Mouse (Mus musculus) frontal cortex, adult (tissue): ENCODE results near the gene Slc26a10.

Experiments used
- ATAC-seq: cut with Nextera tagmentation; 2 replicates; pipeline ENCODE4 v1.9.2; 2017; ENCODE audit warnings: mild to moderate bottlenecking, moderate library complexity, mixed read lengths; ENCODE audit not compliant: low TSS enrichment

Slc26a10 gene

GRCm38 (mm10) chr10:127182624-127183023, 2.2 kb upstream of the Slc26a10 start:
- no peak for ATAC-seq

GRCm38 (mm10) chr10:127181566-127181965, 1.1 kb upstream of the Slc26a10 start:
- ATAC-seq: no peak

GRCm38 (mm10) chr10:127180695-127181047, 226 bp upstream of the Slc26a10 start:
- ATAC-seq: no peak

- ATAC-seq: no peak
Measured at GRCm38 (mm10) chr10:127178286-127179027, 2.0 kb downstream of the Slc26a10 start.

DNA sequence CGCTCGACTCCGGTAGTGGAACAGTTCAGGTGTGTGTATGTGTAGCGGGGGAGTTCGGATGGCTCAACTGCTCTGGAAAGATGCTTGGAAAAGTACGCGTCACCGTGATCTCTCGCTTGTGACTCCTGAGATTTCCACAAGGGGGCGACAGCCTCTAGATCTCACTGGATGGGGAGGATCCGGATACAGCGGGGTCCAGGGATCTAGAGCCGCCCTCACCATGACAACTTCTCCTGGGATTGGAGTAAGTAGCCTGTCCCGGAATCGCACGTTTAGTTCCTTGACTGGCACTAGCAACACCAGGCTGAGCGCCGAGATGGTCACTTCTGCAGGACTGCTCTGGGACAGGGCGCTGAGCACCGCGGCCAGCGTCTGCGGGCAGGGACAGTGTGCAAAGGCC, 2.7 kb downstream of the Slc26a10 start:
- ATAC-seq: peak; percentile 68

GRCm38 (mm10) chr10:127177235-127177634, 3.2 kb downstream of the Slc26a10 start:
- ATAC-seq: 0 out of 2 replicates have a peak, but pooled peaks have one; percentile 8

DNA sequence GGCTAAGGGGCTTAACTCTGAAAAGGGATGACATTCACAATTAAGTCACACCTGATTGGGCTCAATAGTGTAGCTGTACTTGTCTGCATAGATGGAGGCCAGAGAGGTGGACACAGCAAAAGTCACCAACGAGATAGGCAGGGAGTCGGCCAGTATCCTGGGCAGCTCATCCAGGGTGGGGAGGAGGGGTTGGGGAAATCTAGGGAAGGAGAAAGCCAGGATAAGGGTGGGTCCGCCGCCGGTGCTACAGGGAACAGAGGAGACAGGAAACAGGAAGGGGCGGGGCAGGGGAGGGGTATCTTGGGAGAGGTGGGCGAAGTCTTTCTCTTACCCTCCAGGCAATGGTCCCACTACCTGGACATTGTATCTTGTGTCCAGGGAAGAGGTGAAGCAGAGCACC, 3.7 kb downstream of the Slc26a10 start:
- ATAC-seq: no peak

DNA sequence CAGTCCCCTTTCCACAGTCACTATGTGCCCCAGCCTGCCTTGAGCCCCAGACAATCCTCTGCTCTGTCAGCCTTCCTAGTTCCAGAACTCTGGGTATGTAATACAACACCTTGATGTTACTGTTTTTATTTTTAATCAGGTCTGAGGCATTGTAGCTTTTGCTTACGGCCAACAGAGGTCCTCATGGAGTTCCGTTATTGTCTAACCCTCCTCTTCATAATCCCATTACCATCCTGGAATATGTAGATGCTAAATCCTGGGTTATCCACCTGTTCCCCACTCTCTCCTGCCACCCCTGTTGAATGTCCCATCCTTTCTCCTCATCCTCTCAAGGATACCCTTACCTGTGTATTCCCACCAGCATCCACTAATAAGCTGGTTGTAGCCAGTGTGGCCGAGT, 4.2 kb downstream of the Slc26a10 start:
- no peak for ATAC-seq

GRCm38 (mm10) chr10:127174170-127174569, 6.3 kb downstream of the Slc26a10 start:
- no peak for ATAC-seq

DNA sequence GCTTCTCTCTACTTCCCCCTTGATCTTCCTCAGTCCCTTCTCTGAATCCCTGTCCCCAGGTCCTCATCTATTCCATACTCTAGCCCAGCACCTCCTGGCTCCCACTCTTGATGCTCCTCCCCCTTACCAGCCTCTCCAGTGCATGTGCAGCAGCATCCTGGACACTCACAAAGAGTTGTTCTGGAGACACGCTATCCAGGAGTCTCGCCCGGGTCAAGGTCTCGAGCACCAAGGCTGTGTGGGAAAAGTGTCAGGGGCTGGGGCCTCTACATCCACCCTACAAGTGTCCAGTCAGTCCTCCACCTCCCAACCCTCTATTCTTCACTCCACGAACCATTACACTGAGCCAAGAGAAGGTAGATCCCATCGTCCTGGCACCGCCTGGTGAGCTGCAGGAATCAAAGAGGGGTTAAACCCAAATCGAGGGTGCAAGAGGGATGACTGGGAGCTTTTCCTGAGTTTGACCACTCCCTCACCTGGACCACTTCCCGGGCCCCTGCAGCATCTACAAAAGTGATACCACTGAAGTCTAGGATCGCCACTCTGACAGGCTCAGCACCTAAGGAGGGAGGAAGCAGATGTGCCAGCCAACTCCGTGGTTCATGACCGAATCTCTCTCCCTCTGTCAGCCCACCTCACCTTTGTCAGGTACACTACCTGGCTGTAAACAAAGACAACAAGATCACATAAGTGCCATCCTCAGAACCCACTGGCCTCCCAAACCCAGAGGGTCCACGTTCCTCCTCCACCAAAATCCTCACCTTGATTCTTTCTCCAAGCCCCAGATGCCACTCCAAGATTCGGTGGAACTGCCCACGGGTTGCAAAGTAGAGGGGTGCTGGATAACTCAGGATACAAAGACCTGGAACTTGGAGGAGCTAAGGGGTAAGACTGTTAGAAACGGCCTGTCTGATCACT, 7.0 kb downstream of the Slc26a10 start:
- ATAC-seq: no peak

- no peak for ATAC-seq
Measured at GRCm38 (mm10) chr10:127171631-127172200, 8.7 kb downstream of the Slc26a10 start.

GRCm38 (mm10) chr10:127170837-127171272, 9.6 kb downstream of the Slc26a10 start:
- ATAC-seq: peak; percentile 51

- no peak for ATAC-seq
Measured at GRCm38 (mm10) chr10:127170002-127170401, 10.4 kb downstream of the Slc26a10 start.

GRCm38 (mm10) chr10:127167614-127168192, 12.7 kb downstream of the Slc26a10 start:
- no peak for ATAC-seq

GRCm38 (mm10) chr10:127166771-127167613, 13.5 kb downstream of the Slc26a10 start:
- no peak for ATAC-seq

- no peak for ATAC-seq
Measured at GRCm38 (mm10) chr10:127166404-127166715, 14.1 kb downstream of the Slc26a10 start.

GRCm38 (mm10) chr10:127165654-127166403, 14.6 kb downstream of the Slc26a10 start:
- ATAC-seq: peak; percentile 7; the same call in 1 of the 2 replicates

DNA sequence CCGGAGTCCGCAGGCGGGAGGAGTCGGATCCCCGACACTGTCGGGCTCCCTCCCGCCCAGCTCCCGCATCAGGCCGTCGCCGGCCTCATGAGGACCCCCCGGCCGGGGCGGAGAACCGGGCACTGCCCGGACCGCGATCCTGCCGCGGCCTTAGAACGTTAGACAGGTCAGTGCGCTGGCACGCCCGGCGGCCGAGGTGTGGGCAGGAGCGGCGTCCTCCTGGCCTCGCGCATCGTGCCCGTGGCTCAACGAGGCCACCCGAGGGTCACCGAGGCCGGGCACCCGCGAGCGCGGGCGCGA, 15.1 kb downstream of the Slc26a10 start:
- peak; percentile 17; the same call in 1 of the 2 replicates for ATAC-seq

GRCm38 (mm10) chr10:127164631-127165353, 15.7 kb downstream of the Slc26a10 start, which contains the start of gene B4galnt1:
Gene B4galnt1, plus strand, starts transcription at chr10:127165225.
- ATAC-seq: peak; percentile 61

DNA sequence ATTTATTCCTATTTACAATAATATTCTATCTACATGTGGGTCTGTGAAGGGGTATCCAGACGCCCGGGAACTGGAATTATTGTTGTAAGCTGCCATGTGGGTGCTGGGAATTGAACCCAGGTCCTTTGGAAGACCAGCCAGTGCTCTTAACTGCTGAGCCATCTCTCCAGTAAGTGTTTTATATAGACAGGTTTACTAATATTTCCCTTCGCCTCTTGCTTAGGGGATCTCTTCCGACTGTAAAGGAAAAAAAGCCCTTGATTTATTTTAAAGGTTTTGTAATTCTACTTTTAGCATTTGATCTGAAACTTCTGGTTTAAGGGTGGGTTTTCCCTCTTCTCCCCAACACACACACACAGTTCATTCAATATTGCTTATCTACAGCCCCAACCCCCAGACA, 16.3 kb downstream of the Slc26a10 start:
- no peak for ATAC-seq
